Mouse (Mus musculus): ENCODE results near the gene Scube3.

Scube3 gene

GRCm38 (mm10) chr17:28141771-28142699 is at the start of gene Scube3:
Gene Scube3 (plus strand): TSS chr17:28142141.
- DNase-seq (ENCODE audit: low spot score in 2 of 2) = no peak

GRCm38 (mm10) chr17:28092297-28092696 is 49.6 kb upstream of the Scube3 start:
- DNase-seq (ENCODE audit: low spot score in 2 of 2) = no peak

- no peak for DNase-seq (ENCODE audit: low spot score in 2 of 2)
Observed at GRCm38 (mm10) chr17:28093837-28094236, 48.1 kb upstream of the Scube3 start.

- no peak for DNase-seq (ENCODE audit: low spot score in 2 of 2)
Observed at GRCm38 (mm10) chr17:28096418-28096817, 45.5 kb upstream of the Scube3 start.

GRCm38 (mm10) chr17:28097308-28097707 is 44.6 kb upstream of the Scube3 start:
- DNase-seq (ENCODE audit: low spot score in 2 of 2) = no peak

GRCm38 (mm10) chr17:28099086-28099485 is 42.9 kb upstream of the Scube3 start:
- no peak for DNase-seq (ENCODE audit: low spot score in 2 of 2)

- no peak for DNase-seq (ENCODE audit: low spot score in 2 of 2)
Observed at GRCm38 (mm10) chr17:28100669-28101068, 41.3 kb upstream of the Scube3 start.

- no peak for DNase-seq (ENCODE audit: low spot score in 2 of 2)
Observed at GRCm38 (mm10) chr17:28101284-28101887, 40.6 kb upstream of the Scube3 start.

- no peak for DNase-seq (ENCODE audit: low spot score in 2 of 2)
Observed at GRCm38 (mm10) chr17:28101902-28102319, 40.0 kb upstream of the Scube3 start.

- no peak for DNase-seq (ENCODE audit: low spot score in 2 of 2)
Observed at GRCm38 (mm10) chr17:28104416-28104815, 37.5 kb upstream of the Scube3 start.

GRCm38 (mm10) chr17:28106352-28106751 is 35.6 kb upstream of the Scube3 start:
- no peak for DNase-seq (ENCODE audit: low spot score in 2 of 2)

- DNase-seq (ENCODE audit: low spot score in 2 of 2) = no peak
Observed at GRCm38 (mm10) chr17:28107275-28107674, 34.7 kb upstream of the Scube3 start.

- DNase-seq (ENCODE audit: low spot score in 2 of 2) = no peak
Observed at GRCm38 (mm10) chr17:28112266-28112665, 29.7 kb upstream of the Scube3 start.

GRCm38 (mm10) chr17:28116335-28116734 is 25.6 kb upstream of the Scube3 start:
- no peak for DNase-seq (ENCODE audit: low spot score in 2 of 2)

GRCm38 (mm10) chr17:28117451-28118209 is 24.3 kb upstream of the Scube3 start:
- no peak for DNase-seq (ENCODE audit: low spot score in 2 of 2)

- no peak for DNase-seq (ENCODE audit: low spot score in 2 of 2)
Observed at GRCm38 (mm10) chr17:28120460-28120859, 21.5 kb upstream of the Scube3 start.

GRCm38 (mm10) chr17:28122949-28123348 is 19.0 kb upstream of the Scube3 start:
- DNase-seq (ENCODE audit: low spot score in 2 of 2) = no peak

GRCm38 (mm10) chr17:28123627-28124026 is 18.3 kb upstream of the Scube3 start:
- DNase-seq (ENCODE audit: low spot score in 2 of 2) = no peak

GRCm38 (mm10) chr17:28124368-28124767 is 17.6 kb upstream of the Scube3 start:
- DNase-seq (ENCODE audit: low spot score in 2 of 2) = no peak

GRCm38 (mm10) chr17:28129796-28130195 is 12.1 kb upstream of the Scube3 start:
- no peak for DNase-seq (ENCODE audit: low spot score in 2 of 2)

GRCm38 (mm10) chr17:28130391-28131125 is 11.4 kb upstream of the Scube3 start:
- DNase-seq (ENCODE audit: low spot score in 2 of 2) = no peak

- no peak for DNase-seq (ENCODE audit: low spot score in 2 of 2)
Observed at GRCm38 (mm10) chr17:28131156-28131555, 10.8 kb upstream of the Scube3 start.
